Mouse (Mus musculus): ENCODE measurements around the gene Pik3r5. TPM values are rescaled to one million over a fixed set of nuclear protein-coding genes. Genes with fewer than 3 reads are reported as not detected.

Gene Pik3r5
- total and polyA plus RNA-seq, 2 experiments from 2014 or later = 0.54 to 1.8 TPM

- Histone ChIP-seq H3K4me3 (ENCODE audit: low read depth, low read length) (no peak overlapping the region), H3K4me2 (ENCODE audit: low read depth) (no peak overlapping the region), H3K4me1 (ENCODE audit: insufficient read depth) (no peaks in the 10 kb centered on the region), H3K9ac (no peak overlapping the region), H3K9me3 (ENCODE audit: low read length) (no peaks in the 10 kb centered on the region), H3K36me3 (ENCODE audit: insufficient read depth) (no peaks in the 10 kb centered on the region), H3K27me3 (ENCODE audit: insufficient read depth, low read length) (no peaks in the 10 kb centered on the region), H3K27ac (ENCODE audit: low read depth, low read length) (no peak overlapping the region)
- no peak for TF ChIP-seq CTCF (IDR thresholded peaks at IDR 0.05; ENCODE audit: low read depth)
- no peak for ATAC-seq
- 73% methylated on average over 8 of the region's 8 CpGs for WGBS
- no peak for DNase-seq
These were observed 26.2 kb downstream of the Pik3r5 start for GRCm38 (mm10) chr11:68458086-68458485.

- Histone ChIP-seq H3K36me3 (ENCODE audit: insufficient read depth) (no peaks in the 10 kb centered on the region), H3K27me3 (ENCODE audit: insufficient read depth, low read length) (no peaks in the 10 kb centered on the region), H3K4me2 (ENCODE audit: low read depth) (no peak overlapping the region), H3K27ac (ENCODE audit: low read depth, low read length) (no peak overlapping the region), H3K4me3 (ENCODE audit: low read depth, low read length) (no peak overlapping the region), H3K9me3 (ENCODE audit: low read length) (no peaks in the 10 kb centered on the region), H3K9ac (no peak overlapping the region), H3K4me1 (ENCODE audit: insufficient read depth) (no peaks in the 10 kb centered on the region)
- DNase-seq (no peak), ATAC-seq (no peak)
- 82% methylated on average over 5 of the region's 5 CpGs for WGBS
- no peak for TF ChIP-seq CTCF (IDR thresholded peaks at IDR 0.05; ENCODE audit: low read depth)
These were observed 27.1 kb downstream of the Pik3r5 start for GRCm38 (mm10) chr11:68459021-68459420.

GRCm38 (mm10) chr11:68459486-68459885 is 27.6 kb downstream of the Pik3r5 start:
- no peak overlapping the region for H3K9ac ChIP-seq
- WGBS = 77% methylated on average over 5 of the region's 5 CpGs
- no peak for ATAC-seq
- no peaks in the 10 kb centered on the region for H3K27me3 ChIP-seq (ENCODE audit: insufficient read depth, low read length)
- no peaks in the 10 kb centered on the region for H3K36me3 ChIP-seq (ENCODE audit: insufficient read depth)
- TF ChIP-seq CTCF (IDR thresholded peaks at IDR 0.05; ENCODE audit: low read depth) = no peak
- no peak overlapping the region for H3K4me3 ChIP-seq (ENCODE audit: low read depth, low read length)
- no peak overlapping the region for H3K27ac ChIP-seq (ENCODE audit: low read depth, low read length)
- H3K4me2 ChIP-seq (ENCODE audit: low read depth) = no peak overlapping the region
- DNase-seq = no peak
- H3K9me3 ChIP-seq (ENCODE audit: low read length) = no peaks in the 10 kb centered on the region
- no peaks in the 10 kb centered on the region for H3K4me1 ChIP-seq (ENCODE audit: insufficient read depth)

- no peak overlapping the region for H3K27ac ChIP-seq (ENCODE audit: low read depth, low read length)
- H3K27me3 ChIP-seq (ENCODE audit: insufficient read depth, low read length) = no peaks in the 10 kb centered on the region
These were observed 30.8 kb downstream of the Pik3r5 start for GRCm38 (mm10) chr11:68462716-68463115.

GRCm38 (mm10) chr11:68464260-68464659 is 32.3 kb downstream of the Pik3r5 start:
- DNase-seq (no peak), ATAC-seq (no peak)
- H3K4me3 ChIP-seq (ENCODE audit: low read depth, low read length) = no peak overlapping the region
- no peaks in the 10 kb centered on the region for H3K27me3 ChIP-seq (ENCODE audit: insufficient read depth, low read length)
- WGBS = 77% methylated on average over 5 of the region's 5 CpGs
- no peak overlapping the region for H3K27ac ChIP-seq (ENCODE audit: low read depth, low read length)
- no peaks in the 10 kb centered on the region for H3K9me3 ChIP-seq (ENCODE audit: low read length)
- no peaks in the 10 kb centered on the region for H3K36me3 ChIP-seq (ENCODE audit: insufficient read depth)
- no peak for TF ChIP-seq CTCF (IDR thresholded peaks at IDR 0.05; ENCODE audit: low read depth)
- no peak overlapping the region for H3K9ac ChIP-seq
- no peaks in the 10 kb centered on the region for H3K4me1 ChIP-seq (ENCODE audit: insufficient read depth)
- no peak overlapping the region for H3K4me2 ChIP-seq (ENCODE audit: low read depth)

More at GRCm38 (mm10) chr11:68462716-68463115, 30.8 kb downstream of the Pik3r5 start:
- WGBS = 84% methylated on average over 3 of the region's 3 CpGs
- TF ChIP-seq CTCF (IDR thresholded peaks at IDR 0.05; ENCODE audit: low read depth) = no peak
- no peaks in the 10 kb centered on the region for H3K36me3 ChIP-seq (ENCODE audit: insufficient read depth)
- no peaks in the 10 kb centered on the region for H3K9me3 ChIP-seq (ENCODE audit: low read length)
- no peaks in the 10 kb centered on the region for H3K4me1 ChIP-seq (ENCODE audit: insufficient read depth)
- no peak overlapping the region for H3K4me2 ChIP-seq (ENCODE audit: low read depth)
- no peak overlapping the region for H3K4me3 ChIP-seq (ENCODE audit: low read depth, low read length)
- H3K9ac ChIP-seq = no peak overlapping the region
- DNase-seq (no peak), ATAC-seq (no peak)

- H3K36me3 ChIP-seq (ENCODE audit: insufficient read depth) = no peaks in the 10 kb centered on the region
- H3K9ac ChIP-seq = no peak overlapping the region
- ATAC-seq (no peak), DNase-seq (no peak)
- no peaks in the 10 kb centered on the region for H3K9me3 ChIP-seq (ENCODE audit: low read length)
- WGBS = 66% methylated on average over 2 of the region's 2 CpGs
- H3K4me2 ChIP-seq (ENCODE audit: low read depth) = no peak overlapping the region
- TF ChIP-seq CTCF (IDR thresholded peaks at IDR 0.05; ENCODE audit: low read depth) = no peak
- no peak overlapping the region for H3K4me3 ChIP-seq (ENCODE audit: low read depth, low read length)
- no peak overlapping the region for H3K27ac ChIP-seq (ENCODE audit: low read depth, low read length)
- no peaks in the 10 kb centered on the region for H3K27me3 ChIP-seq (ENCODE audit: insufficient read depth, low read length)
- no peaks in the 10 kb centered on the region for H3K4me1 ChIP-seq (ENCODE audit: insufficient read depth)
These were observed 33.2 kb downstream of the Pik3r5 start for GRCm38 (mm10) chr11:68465090-68465489.

GRCm38 (mm10) chr11:68467441-68467840 is 35.5 kb downstream of the Pik3r5 start:
- WGBS = 79% methylated on average over 7 of the region's 7 CpGs
- no peak for ATAC-seq
- no peaks in the 10 kb centered on the region for H3K9me3 ChIP-seq (ENCODE audit: low read length)
- H3K36me3 ChIP-seq (ENCODE audit: insufficient read depth) = no peaks in the 10 kb centered on the region
- no peak for DNase-seq
- no peak overlapping the region for H3K4me2 ChIP-seq (ENCODE audit: low read depth)
- no peaks in the 10 kb centered on the region for H3K27me3 ChIP-seq (ENCODE audit: insufficient read depth, low read length)
- no peak for TF ChIP-seq CTCF (IDR thresholded peaks at IDR 0.05; ENCODE audit: low read depth)
- H3K27ac ChIP-seq (ENCODE audit: low read depth, low read length) = no peak overlapping the region
- no peaks in the 10 kb centered on the region for H3K4me1 ChIP-seq (ENCODE audit: insufficient read depth)
- no peak overlapping the region for H3K4me3 ChIP-seq (ENCODE audit: low read depth, low read length)
- no peak overlapping the region for H3K9ac ChIP-seq
